In genomic region chr10:63122516-63122915, GRCm38 (mm10) we compare ENCODE assay signal across 7 mouse cellular contexts. TPM values are rescaled to one million over a fixed set of nuclear protein-coding genes. Genes with fewer than 3 reads are reported as not detected.
A peak's percentile ranks its signal among the peaks of the same experiment; 100 is the strongest.
DNase-seq lines count a peak whose midpoint lies in the region; ATAC-seq and TF ChIP-seq lines count a peak whose summit lies in the region.

No protein-coding gene starts in this region.

- no peaks in the 10 kb centered on the region for H3K36me3 ChIP-seq in intestine, embryonic 16.5 days (ENCODE audit: control insufficient read depth, insufficient read depth, low read length)
- H3K36me3 ChIP-seq in lung, postnatal 0 days (ENCODE audit: insufficient read depth, low read length): no peaks in the 10 kb centered on the region

- no peak overlapping the region for H3K4me2 ChIP-seq in intestine, embryonic 16.5 days (ENCODE audit: low read depth, low read length)
- no peak overlapping the region for H3K4me2 ChIP-seq in lung, postnatal 0 days (replicated peaks; ENCODE audit: low read depth, low read length)

- 35% methylated on average over 8 of the region's 8 CpGs for WGBS in lung, adult 2 months
- WGBS in intestine, embryonic 16.5 days: 39% methylated on average over 8 of the region's 8 CpGs
- 42% methylated on average over 8 of the region's 8 CpGs for WGBS in lung, postnatal 0 days

- no peak for TF ChIP-seq CTCF in lung, adult 2 months (IDR thresholded peaks at IDR 0.05; ENCODE audit: insufficient read depth, low read length)
- TF ChIP-seq CTCF in lung, postnatal 0 days (IDR thresholded peaks at IDR 0.05): no peak

- H3K9ac ChIP-seq in intestine, embryonic 16.5 days (ENCODE audit: low read depth, low read length): no peak overlapping the region
- H3K9ac ChIP-seq in lung, postnatal 0 days (replicated peaks; ENCODE audit: low read depth): no peak overlapping the region

- H3K27me3 ChIP-seq in intestine, embryonic 16.5 days (replicated peaks; ENCODE audit: control insufficient read depth, insufficient read depth, low read length): no peaks in the 10 kb centered on the region
- no peaks in the 10 kb centered on the region for H3K27me3 ChIP-seq in lung, postnatal 0 days (replicated peaks; ENCODE audit: insufficient read depth, low read length)

- no peak for TF ChIP-seq POLR2A in lung, adult 2 months (IDR thresholded peaks at IDR 0.05; ENCODE audit: borderline replicate concordance, extremely low read depth, low read depth, low read length)

- no peaks in the 10 kb centered on the region for H3K4me1 ChIP-seq in lung, adult 2 months (ENCODE audit: control insufficient read depth, insufficient read depth, low read length)
- no peaks in the 10 kb centered on the region for H3K4me1 ChIP-seq in intestine, embryonic 16.5 days (ENCODE audit: control insufficient read depth, insufficient read depth, low read length)
- no peaks in the 10 kb centered on the region for H3K4me1 ChIP-seq in lung, postnatal 0 days (ENCODE audit: insufficient read depth, low read depth, low read length)

- DNase-seq in lung, adult 18-20 months: peak; percentile 23 to 27
- DNase-seq in lung, adult 2 months: no peak
- peak; percentile 22 for DNase-seq in embryo, embryonic 9.5 days (ENCODE audit: extremely low spot score)
- DNase-seq in lung, postnatal 0 days (ENCODE audit: low spot score): peak; percentile 58
- DNase-seq in retina, embryonic 14.5 days (ENCODE audit: low spot score): peak; percentile 86
- no peak for DNase-seq in gastrocnemius, postnatal 4 days (ENCODE audit: low spot score in 2 of 2)

- no peak overlapping the region for H3K27ac ChIP-seq in intestine, embryonic 16.5 days (ENCODE audit: low read length)
- no peak overlapping the region for H3K27ac ChIP-seq in lung, postnatal 0 days (ENCODE audit: low read length)

- no peaks in the 10 kb centered on the region for H3K9me3 ChIP-seq in intestine, embryonic 16.5 days (ENCODE audit: control insufficient read depth, low read length)
- H3K9me3 ChIP-seq in lung, postnatal 0 days (ENCODE audit: low read length): no peaks in the 10 kb centered on the region

- ATAC-seq in intestine, embryonic 16.5 days: peak; percentile 82
- ATAC-seq in lung, postnatal 0 days: no peak

- TF ChIP-seq EP300 in lung, postnatal 0 days (IDR thresholded peaks at IDR 0.05): no peak

- no peak overlapping the region for H3K4me3 ChIP-seq in lung, adult 2 months (replicated peaks; ENCODE audit: extremely low read depth, low read depth, low read length)
- no peak overlapping the region for H3K4me3 ChIP-seq in intestine, embryonic 16.5 days (ENCODE audit: low read length)
- H3K4me3 ChIP-seq in lung, postnatal 0 days (ENCODE audit: low read depth, low read length): no peak overlapping the region

RNA-seq across cellular contexts. Expression of gene Atoh7, which starts 23.1 kb away (rescaled TPM):
- polyA plus RNA-seq in lung, adult 2 months (2012; rRNA removed): not detected in 2 replicates
- not detected in 2 replicates for polyA plus RNA-seq in intestine, embryonic 16.5 days (2015; fragmentation: Nextera tagmentation; extraction: Ambion mirVana)
- not detected in 2 replicates for polyA plus RNA-seq in lung, postnatal 0 days (2015; fragmentation: Nextera tagmentation; extraction: Ambion mirVana)
- total RNA-seq in gastrocnemius, postnatal 4 days (2021): not detected

Comparison
In these comparisons a context has a peak if more than half of its experiments do, and no peak if none do; other contexts are left out.
1. DNase-seq: peak in lung, adult 18-20 months (2 of 2), embryo, embryonic 9.5 days (single experiment), lung, postnatal 0 days (single experiment) and retina, embryonic 14.5 days (single experiment); none in lung, adult 2 months (single experiment) and gastrocnemius, postnatal 4 days (0 of 2).